Mouse (Mus musculus): ENCODE measurements around the gene 4932414N04Rik. TPM values are rescaled to one million over a fixed set of nuclear protein-coding genes. Genes with fewer than 3 reads are reported as not detected.

The 4932414N04Rik gene
- polyA plus RNA-seq, 1 experiment: not detected

DNA sequence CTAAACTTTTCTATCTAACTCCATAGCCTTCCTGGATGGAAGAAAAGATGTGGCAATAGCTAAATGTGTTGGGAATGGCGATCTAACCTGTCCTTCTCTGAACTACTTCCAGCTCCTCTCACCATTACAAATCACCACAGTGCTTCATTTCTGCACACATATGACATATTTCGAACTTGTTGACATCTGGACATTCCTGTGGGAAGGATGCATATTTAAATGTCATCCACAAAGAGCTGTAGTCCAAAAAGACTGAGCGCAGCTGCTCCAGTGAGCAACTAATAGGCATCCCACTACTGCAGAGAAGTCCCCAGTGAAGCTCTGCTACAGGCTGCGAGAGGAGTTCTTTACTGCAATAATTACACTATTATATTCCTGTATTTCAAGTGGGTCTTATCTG is 140.8 kb downstream of the 4932414N04Rik start:
- Histone ChIP-seq H3K9ac (ENCODE audit: low read depth, poor library complexity, severe bottlenecking) (no peak overlapping the region), H3K9me3 (replicated peaks; ENCODE audit: control insufficient read depth, insufficient read depth, low read length, poor library complexity, severe bottlenecking) (no peaks in the 10 kb centered on the region), H3K27ac (ENCODE audit: insufficient read depth, low read length) (no peak overlapping the region), H3K36me3 (ENCODE audit: control insufficient read depth, insufficient read depth, low read length, poor library complexity, severe bottlenecking) (no peaks in the 10 kb centered on the region), H3K4me1 (ENCODE audit: control insufficient read depth, insufficient read depth, low read length) (no peaks in the 10 kb centered on the region), H3K27me3 (ENCODE audit: control insufficient read depth, insufficient read depth, low read length, poor library complexity, severe bottlenecking) (no peaks in the 10 kb centered on the region), H3K4me3 (ENCODE audit: low read depth, low read length) (no peak overlapping the region)
- TF ChIP-seq POLR2A (IDR thresholded peaks at IDR 0.05; ENCODE audit: insufficient read depth, low read length) (no peak), CTCF (IDR thresholded peaks at IDR 0.05; ENCODE audit: low read depth, low read length) (no peak), EP300 (IDR thresholded peaks at IDR 0.05; ENCODE audit: insufficient read depth, low read depth, low read length) (no peak)

Other genes with a start within 250 kb of the 4932414N04Rik start
- gene Stk39, start 184.2 kb upstream of the 4932414N04Rik start, polyA plus RNA-seq (2011; ENCODE audit: insufficient read depth, insufficient read length, low read depth, missing spikeins): 6.5 and 7.6 TPM in 2 replicates
- not detected in 2 replicates for gene 4933409G03Rik, start 74.1 kb upstream of the 4932414N04Rik start, polyA plus RNA-seq (2011; ENCODE audit: insufficient read depth, insufficient read length, low read depth, missing spikeins)
- 17.0 and 17.9 TPM in 2 replicates for gene Cers6, start 205.0 kb downstream of the 4932414N04Rik start, polyA plus RNA-seq (2011; ENCODE audit: insufficient read depth, insufficient read length, low read depth, missing spikeins)

Measured in ES-Bruce4 (cell line).